Mouse (Mus musculus) ES-Bruce4 (cell line): ENCODE data around the gene Fgg. TPM values are rescaled to one million over a fixed set of nuclear protein-coding genes. Genes with fewer than 3 reads are reported as not detected.
A peak's percentile ranks its signal among the peaks of the same experiment; 100 is the strongest.

Experiments
- H3K27ac ChIP-seq: 2 replicates; pipeline ENCODE4 v1.5.1; 2012; ENCODE audit warnings: low read length, inconsistent platforms; ENCODE audit not compliant: insufficient read depth
- H3K27me3 ChIP-seq: 2 replicates; pipeline ENCODE4 v1.6.1; 2012; ENCODE audit warnings: mild to moderate bottlenecking, low read length, inconsistent platforms; ENCODE audit not compliant: control insufficient read depth, poor library complexity, insufficient read depth, severe bottlenecking
- H3K36me3 ChIP-seq: 2 replicates; pipeline ENCODE4 v1.6.1; 2012; ENCODE audit warnings: inconsistent platforms, mild to moderate bottlenecking, low read length, moderate library complexity; ENCODE audit not compliant: control insufficient read depth, poor library complexity, insufficient read depth, severe bottlenecking
- H3K4me1 ChIP-seq: one replicate; pipeline ENCODE4 v1.8.1; 2011; ENCODE audit warnings: low read length; ENCODE audit not compliant: control insufficient read depth, insufficient read depth
- H3K4me3 ChIP-seq: 2 replicates; pipeline ENCODE4 v1.5.1; 2011; ENCODE audit warnings: low read depth, mild to moderate bottlenecking, low read length
- H3K9ac ChIP-seq: 2 replicates; pipeline ENCODE4 v1.6.1; 2012; ENCODE audit warnings: low read depth, mild to moderate bottlenecking, inconsistent platforms; ENCODE audit not compliant: poor library complexity, severe bottlenecking
- H3K9me3 ChIP-seq: replicated peaks from 2 replicates; pipeline ENCODE4 v1.6.1; 2012; ENCODE audit warnings: mild to moderate bottlenecking, low read length, inconsistent platforms; ENCODE audit not compliant: control insufficient read depth, poor library complexity, insufficient read depth, severe bottlenecking
- CTCF ChIP-seq: IDR thresholded peaks from one replicate; pipeline ENCODE4 v1.8.1; 2011; ENCODE audit warnings: low read depth, low read length
- EP300 ChIP-seq: IDR thresholded peaks from 2 replicates; pipeline ENCODE4 v1.6.1; 2011; ENCODE audit warnings: low read depth, low read length; ENCODE audit not compliant: insufficient read depth
- POLR2A ChIP-seq: IDR thresholded peaks from one replicate; pipeline ENCODE4 v1.8.1; 2011; ENCODE audit warnings: low read length; ENCODE audit not compliant: insufficient read depth
- polyA plus RNA-seq: library from polyadenylated mRNA; stranded (reverse); fragments of >200 nt; gene quantifications from 2 replicates; pipeline ENCODE4 v1.2.4, GENCODE M21; 2011; ENCODE audit warnings: low read depth; ENCODE audit not compliant: missing spikeins, insufficient read depth, insufficient read length

The Fgg gene
- 0.40 and 0.94 TPM in 2 replicates for polyA plus RNA-seq

DNA sequence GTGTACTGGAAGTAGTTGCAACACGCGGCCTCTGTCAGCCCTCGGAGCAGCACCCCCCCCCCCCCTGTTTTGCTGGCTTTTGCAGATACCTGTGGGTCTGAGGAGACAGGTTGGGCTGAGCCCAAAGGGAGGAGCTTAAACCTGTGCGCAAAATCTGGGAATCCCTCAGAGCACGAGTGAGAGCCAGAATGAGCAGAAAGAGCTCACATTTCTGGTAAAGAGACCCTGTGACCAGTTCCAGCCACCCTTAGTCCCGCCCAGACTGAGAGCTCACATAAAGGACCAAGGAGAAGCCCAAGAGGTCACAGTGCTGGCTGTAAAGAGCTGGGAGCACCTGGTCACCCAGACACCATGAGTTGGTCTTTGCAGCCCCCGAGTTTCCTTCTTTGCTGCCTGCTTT is at the start of gene Fgg:
Gene Fgg (plus strand): TSS at position 168 of the 400 bp plus-strand sequence.
- no peak within 1 kb of the TSS for H3K9ac ChIP-seq
- no peak within 1 kb of the TSS for H3K27ac ChIP-seq
- no peaks in the 10 kb centered on the region for H3K36me3 ChIP-seq
- H3K4me1 ChIP-seq = no peaks in the 10 kb centered on the region
- TF ChIP-seq EP300 (no peak), POLR2A (no peak), CTCF (no peak)
- no peaks in the 10 kb centered on the region for H3K27me3 ChIP-seq
- H3K4me3 ChIP-seq = peak within 1 kb of the TSS; percentile 50
- no peaks in the 10 kb centered on the region for H3K9me3 ChIP-seq

DNA sequence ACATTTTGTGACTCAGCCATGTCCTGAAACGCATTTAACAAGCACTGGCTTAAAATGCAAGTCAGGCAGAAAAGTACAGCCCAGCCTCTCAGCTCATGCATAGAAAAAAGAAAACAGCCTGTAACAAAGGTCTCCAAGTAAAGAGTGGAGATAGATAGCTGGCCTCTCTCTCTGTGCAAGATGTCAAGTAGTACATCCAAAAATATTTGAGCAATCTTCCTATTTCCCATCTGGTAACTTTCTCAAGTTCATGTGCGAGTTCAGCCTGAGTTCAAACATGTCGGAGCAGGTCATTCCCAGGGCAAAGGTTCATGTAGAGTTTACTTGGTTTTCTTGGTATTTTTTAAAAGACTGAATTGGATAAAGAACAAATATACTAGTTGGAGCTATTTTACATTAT is 36.5 kb upstream of the Fgg start:
- Histone ChIP-seq H3K27ac (no peak overlapping the region), H3K36me3 (no peaks in the 10 kb centered on the region), H3K27me3 (no peaks in the 10 kb centered on the region), H3K9me3 (peaks cover 9% of the 10 kb centered on the region; the same call in 1 of the 2 replicates), H3K9ac (no peak overlapping the region), H3K4me1 (no peaks in the 10 kb centered on the region), H3K4me3 (no peak overlapping the region)
- no peak for TF ChIP-seq EP300
- TF ChIP-seq POLR2A = no peak
- no peak for TF ChIP-seq CTCF

DNA sequence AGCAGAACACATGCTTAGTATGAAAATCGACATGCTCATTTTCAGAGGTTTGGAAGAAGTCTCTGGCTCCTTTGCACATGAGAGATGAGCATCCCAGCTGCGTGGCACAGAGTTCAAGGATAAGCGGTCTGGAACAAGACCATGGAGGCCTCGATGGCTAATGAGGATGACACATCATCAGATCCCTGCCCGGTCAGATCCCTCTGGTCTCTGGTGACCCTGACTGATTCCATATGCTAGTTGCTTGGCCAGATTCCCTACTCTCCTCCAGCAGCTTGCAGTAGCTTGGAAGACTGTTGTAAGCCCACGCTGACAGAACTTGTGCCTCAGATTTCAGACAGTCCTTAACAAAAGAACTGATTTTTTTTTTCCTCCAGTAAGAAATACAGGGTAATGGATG is 26.7 kb upstream of the Fgg start:
- H3K27ac ChIP-seq = no peak overlapping the region
- no peaks in the 10 kb centered on the region for H3K27me3 ChIP-seq
- no peak overlapping the region for H3K4me3 ChIP-seq
- no peaks in the 10 kb centered on the region for H3K4me1 ChIP-seq
- H3K9me3 ChIP-seq = no peaks in the 10 kb centered on the region
- H3K36me3 ChIP-seq = no peaks in the 10 kb centered on the region
- TF ChIP-seq CTCF (no peak), POLR2A (no peak), EP300 (no peak)
- no peak overlapping the region for H3K9ac ChIP-seq

DNA sequence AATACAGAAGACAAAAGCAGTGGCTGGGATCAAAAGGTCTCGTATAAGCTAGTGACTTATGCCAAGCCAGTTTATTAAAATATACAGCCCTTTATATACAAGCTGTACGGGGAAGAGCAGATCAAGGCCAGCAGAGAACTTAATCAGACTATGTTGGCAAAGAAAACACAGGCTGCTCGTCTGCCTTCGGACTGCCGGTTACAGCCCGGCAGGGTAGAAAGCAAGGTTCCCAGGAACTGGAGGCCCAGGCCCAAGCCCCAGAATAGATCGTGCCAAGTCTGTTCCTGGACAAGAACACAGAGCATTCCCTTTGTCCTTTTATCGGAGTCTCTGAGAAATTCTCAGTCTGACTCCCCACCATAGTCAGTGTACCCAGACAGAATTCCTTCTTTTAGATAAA is 25.7 kb upstream of the Fgg start:
- no peak overlapping the region for H3K9ac ChIP-seq
- H3K27me3 ChIP-seq = no peaks in the 10 kb centered on the region
- H3K36me3 ChIP-seq = no peaks in the 10 kb centered on the region
- H3K4me3 ChIP-seq = no peak overlapping the region
- H3K4me1 ChIP-seq = no peaks in the 10 kb centered on the region
- no peak overlapping the region for H3K27ac ChIP-seq
- H3K9me3 ChIP-seq = no peaks in the 10 kb centered on the region
- TF ChIP-seq EP300 (no peak), CTCF (no peak), POLR2A (no peak)

DNA sequence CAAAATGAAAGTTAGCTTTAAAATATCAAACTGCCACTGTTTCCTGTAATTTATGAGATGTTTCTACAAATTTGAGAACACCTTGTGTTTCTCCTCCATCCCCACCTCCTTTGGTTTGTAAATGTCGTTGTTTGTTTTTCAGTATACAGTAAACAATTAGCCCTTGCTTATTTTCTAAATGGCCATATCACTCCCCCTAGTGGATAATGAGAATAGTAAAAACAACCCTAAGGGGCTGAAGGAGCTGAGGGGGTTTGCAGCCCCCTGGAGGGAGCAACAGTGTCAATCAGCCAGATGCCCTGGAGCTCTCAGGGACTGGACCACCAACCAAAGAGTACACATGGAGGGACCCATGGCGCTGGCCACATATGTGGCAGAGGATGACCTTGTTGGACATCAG is 22.7 kb upstream of the Fgg start:
- Histone ChIP-seq H3K9me3 (no peaks in the 10 kb centered on the region), H3K36me3 (no peaks in the 10 kb centered on the region), H3K27ac (no peak overlapping the region), H3K27me3 (no peaks in the 10 kb centered on the region), H3K4me3 (no peak overlapping the region), H3K9ac (no peak overlapping the region), H3K4me1 (no peaks in the 10 kb centered on the region)
- TF ChIP-seq CTCF (no peak), POLR2A (no peak), EP300 (no peak)

DNA sequence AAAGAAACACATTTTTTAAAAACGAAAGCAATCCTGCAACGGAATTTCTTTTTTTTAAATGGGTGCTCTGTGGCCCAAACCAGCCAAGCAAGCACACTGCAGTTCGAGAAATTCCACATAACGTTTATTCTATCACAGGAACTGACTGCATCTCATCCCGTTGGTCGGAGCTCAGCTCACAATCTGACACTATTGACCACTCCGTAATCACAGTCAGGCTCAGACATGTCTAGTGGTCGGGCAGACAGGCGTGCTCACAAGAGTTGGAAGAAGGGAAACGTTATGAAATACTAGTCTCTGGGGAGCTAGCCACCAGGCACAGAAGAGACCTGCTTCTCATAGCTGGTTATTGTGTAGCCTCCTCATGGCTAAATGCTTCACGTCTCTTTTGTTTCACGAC is 15.6 kb upstream of the Fgg start:
- H3K27ac ChIP-seq = no peak overlapping the region
- peaks cover 2% of the 10 kb centered on the region for H3K4me1 ChIP-seq
- H3K27me3 ChIP-seq = no peaks in the 10 kb centered on the region
- no peaks in the 10 kb centered on the region for H3K9me3 ChIP-seq
- TF ChIP-seq EP300 (no peak), CTCF (no peak), POLR2A (no peak)
- no peaks in the 10 kb centered on the region for H3K36me3 ChIP-seq
- H3K9ac ChIP-seq = no peak overlapping the region
- H3K4me3 ChIP-seq = no peak overlapping the region
